Mouse (Mus musculus) lung, embryonic 14.5 days (tissue): ENCODE results near the gene Naa50. TPM values are rescaled to one million over a fixed set of nuclear protein-coding genes. Genes with fewer than 3 reads are reported as not detected.
A peak's percentile ranks its signal among the peaks of the same experiment; 100 is the strongest.

Source experiments
- ATAC-seq: fragments of 200-750 bp; cut with Nextera tagmentation; 2 replicates; pipeline ENCODE4 v1.8.0; 2017; ENCODE audit warnings: mild to moderate bottlenecking, moderate TSS enrichment, moderate library complexity; ENCODE audit not compliant: insufficient read depth
- DNase-seq: peaks from one replicate; pipeline ENCODE4 v3.0.0-alpha.2; 2015
- H3K27ac ChIP-seq: fragments of 300-500 bp; sonication (generic); 2 replicates; pipeline ENCODE4 v1.5.1; 2014; ENCODE audit warnings: low read depth, mild to moderate bottlenecking, moderate library complexity
- H3K27me3 ChIP-seq: fragments of 300-500 bp; sonication (generic); 2 replicates; pipeline ENCODE4 v1.6.1; 2014; ENCODE audit warnings: low read length, control low read depth; ENCODE audit not compliant: insufficient read depth
- H3K36me3 ChIP-seq: fragments of 300-500 bp; sonication (generic); 2 replicates; pipeline ENCODE4 v1.6.1; 2014; ENCODE audit warnings: control low read depth; ENCODE audit not compliant: insufficient read depth
- H3K4me1 ChIP-seq: fragments of 300-500 bp; sonication (generic); 2 replicates; pipeline ENCODE4 v1.6.1; 2014; ENCODE audit warnings: antibody characterized with exemption, control low read depth; ENCODE audit not compliant: insufficient read depth
- H3K4me2 ChIP-seq: fragments of 300-500 bp; sonication (generic); 2 replicates; pipeline ENCODE4 v1.6.1; 2014; ENCODE audit warnings: mild to moderate bottlenecking
- H3K4me3 ChIP-seq: fragments of 300-500 bp; sonication (generic); 2 replicates; pipeline ENCODE4 v1.5.1; 2014; ENCODE audit warnings: low read depth, low read length
- H3K9ac ChIP-seq: fragments of 300-500 bp; sonication (generic); 2 replicates; pipeline ENCODE4 v1.6.1; 2014
- H3K9me3 ChIP-seq: fragments of 300-500 bp; sonication (generic); 2 replicates; pipeline ENCODE4 v1.6.1; 2016; ENCODE audit warnings: low read depth, low read length, control low read depth
- CTCF ChIP-seq: IDR thresholded peaks from 2 replicates; pipeline ENCODE4 v1.5.1; 2016; ENCODE audit warnings: antibody characterized with exemption, low read depth
- WGBS: fragments of 180-500 bp; shearing (Covaris S2); extraction: QIAGEN DNeasy Blood & Tissue Kit; methylation state at CpG from one replicate; pipeline ENCODE4 v1.1.7; 2014; 5-methylcytosine and 5-hydroxymethylcytosine counted together
- polyA plus RNA-seq: library from polyadenylated mRNA; unstranded; fragments of >200 nt; fragmentation: Nextera tagmentation; extraction: Ambion mirVana; gene quantifications from 2 replicates; pipeline ENCODE4 v1.2.1, GENCODE M21; 2014

The Naa50 gene
- 79.0 and 82.6 TPM in 2 replicates for polyA plus RNA-seq

DNA sequence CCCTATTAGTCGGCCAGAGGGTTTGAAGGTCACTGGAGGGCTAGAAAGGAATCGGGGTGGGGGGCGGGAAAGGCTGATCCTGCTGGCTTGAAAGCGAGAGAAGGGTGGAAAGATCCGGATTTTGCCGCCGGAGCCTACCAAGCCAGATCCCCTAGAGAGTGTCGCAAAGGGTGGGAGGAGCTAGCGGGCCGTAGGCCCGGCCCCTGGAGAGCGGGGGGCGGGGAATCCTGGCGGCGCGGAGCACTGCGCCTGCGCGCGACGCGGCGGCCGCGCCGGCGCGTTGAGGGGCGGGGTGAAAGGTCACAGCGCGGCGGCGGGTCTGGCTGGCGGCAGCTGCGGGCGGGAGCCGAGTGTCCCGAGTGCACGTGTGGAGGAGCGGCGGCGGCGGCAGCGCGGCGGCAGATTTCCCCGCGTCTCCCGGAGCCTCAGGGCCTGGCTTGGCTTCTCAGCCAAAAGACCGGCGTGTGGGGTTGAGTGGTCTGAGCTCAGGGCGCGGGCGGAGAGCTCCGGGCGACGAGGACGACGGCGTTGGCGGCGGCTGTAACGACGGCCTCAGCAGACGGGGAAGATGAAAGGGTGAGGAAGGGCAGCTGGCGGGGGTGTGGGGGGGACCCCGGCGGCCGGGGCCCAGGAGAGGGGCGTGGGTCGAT is at the start of gene Naa50, which contains the start of gene Atp6v1a:
Naa50 (plus strand) TSS at position 295 of the 650 bp plus-strand sequence.
Atp6v1a (minus strand) TSS at position 170 of the 650 bp plus-strand sequence.
- Histone ChIP-seq H3K4me2 (peak within 1 kb of the TSS; percentile 85), H3K36me3 (no peaks in the 10 kb centered on the region), H3K9me3 (no peaks in the 10 kb centered on the region), H3K4me1 (peaks cover 11% of the 10 kb centered on the region; the same call in 1 of the 2 replicates), H3K9ac (peak within 1 kb of the TSS; percentile 92), H3K27me3 (no peaks in the 10 kb centered on the region), H3K27ac (peak within 1 kb of the TSS; percentile 99), H3K4me3 (peak within 1 kb of the TSS; percentile 97)
- WGBS: under 1% methylated on average over 71 of the region's 71 CpGs
- peak; percentile 85 for ATAC-seq
- TF ChIP-seq CTCF: no peak
- peak; percentile 97 for DNase-seq

DNA sequence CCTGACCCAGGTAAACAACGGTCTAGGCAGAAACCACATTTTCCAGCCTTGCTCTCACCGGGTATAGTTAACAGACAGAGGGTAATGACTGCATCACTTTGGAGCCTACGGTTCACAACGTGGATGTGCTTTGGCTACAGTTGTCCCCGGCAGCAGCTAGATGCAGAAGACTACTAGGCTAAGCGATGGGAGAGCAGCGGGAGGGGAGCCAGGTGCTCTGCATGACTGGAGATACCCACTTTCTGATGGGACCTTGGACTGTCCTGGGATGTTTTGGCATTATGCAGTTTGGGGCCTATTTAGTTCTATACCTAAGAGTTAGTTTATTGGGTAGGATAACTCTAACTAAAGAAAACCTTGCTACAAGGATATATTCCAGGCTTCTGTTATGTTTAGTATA is 40.3 kb upstream of the Naa50 start:
- Histone ChIP-seq H3K4me3 (no peak overlapping the region), H3K9me3 (no peaks in the 10 kb centered on the region), H3K27me3 (no peaks in the 10 kb centered on the region), H3K4me2 (no peak overlapping the region), H3K9ac (no peak overlapping the region), H3K27ac (no peak overlapping the region), H3K4me1 (no peaks in the 10 kb centered on the region), H3K36me3 (peaks cover 77% of the 10 kb centered on the region)
- 92% methylated on average over 7 of the region's 7 CpGs for WGBS
- no peak for ATAC-seq
- DNase-seq: no peak
- no peak for TF ChIP-seq CTCF

DNA sequence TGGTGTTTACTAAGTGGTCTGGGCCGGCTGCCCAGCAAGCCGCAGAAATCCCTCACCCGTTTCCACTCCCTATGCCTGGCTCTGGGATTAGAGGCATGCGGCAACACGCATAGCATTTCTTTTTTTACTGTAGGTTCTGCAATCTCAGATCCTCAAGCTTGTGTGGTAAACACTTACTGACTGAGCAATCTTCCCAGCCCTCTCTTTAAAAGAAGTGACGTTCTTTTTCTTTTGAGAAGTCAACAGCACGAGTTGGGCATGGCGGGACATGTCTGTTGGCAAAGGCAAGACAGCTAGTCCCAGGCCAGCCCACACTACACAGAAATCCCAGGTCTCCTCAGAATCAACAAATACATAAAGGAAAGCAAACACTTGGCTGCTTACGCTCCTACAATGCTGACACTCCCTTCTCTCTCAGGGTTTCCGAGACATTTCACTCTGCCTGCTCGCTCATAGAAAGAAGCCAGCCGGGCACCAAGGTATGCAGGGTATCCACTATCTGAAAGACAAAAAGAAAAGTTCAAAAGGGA is 38.4 kb upstream of the Naa50 start:
- H3K4me3 ChIP-seq: no peak overlapping the region
- no peak overlapping the region for H3K4me2 ChIP-seq
- no peaks in the 10 kb centered on the region for H3K4me1 ChIP-seq
- DNase-seq (no peak), ATAC-seq (no peak)
- H3K27ac ChIP-seq: no peak overlapping the region
- 85% methylated on average over 12 of the region's 12 CpGs for WGBS
- peaks cover 67% of the 10 kb centered on the region for H3K36me3 ChIP-seq
- no peaks in the 10 kb centered on the region for H3K27me3 ChIP-seq
- TF ChIP-seq CTCF: no peak
- no peaks in the 10 kb centered on the region for H3K9me3 ChIP-seq
- H3K9ac ChIP-seq: no peak overlapping the region

DNA sequence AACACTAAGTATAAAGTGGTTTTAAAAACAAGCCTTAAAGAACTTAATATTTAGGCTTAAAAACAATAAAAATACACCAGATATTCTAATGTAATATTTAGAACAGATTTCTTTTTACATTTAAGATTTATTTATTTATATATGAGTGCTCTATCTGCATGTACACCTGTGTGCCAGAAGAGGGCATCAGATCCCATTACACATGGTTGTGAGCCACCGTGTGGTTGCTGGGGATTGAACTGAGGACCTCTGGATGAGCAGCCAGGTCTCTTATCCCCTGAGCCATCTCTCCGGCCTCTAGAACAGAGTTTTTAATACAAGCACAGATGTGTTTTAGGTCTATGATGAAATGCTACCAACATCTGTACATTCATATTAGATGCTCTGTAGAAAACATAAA is 36.7 kb upstream of the Naa50 start:
- TF ChIP-seq CTCF: peak; percentile 30; the same call in 1 of the 2 replicates
- ATAC-seq: no peak
- Histone ChIP-seq H3K9me3 (no peaks in the 10 kb centered on the region), H3K27ac (no peak overlapping the region), H3K9ac (no peak overlapping the region), H3K4me3 (no peak overlapping the region), H3K4me2 (no peak overlapping the region), H3K4me1 (no peaks in the 10 kb centered on the region), H3K27me3 (no peaks in the 10 kb centered on the region), H3K36me3 (peaks cover 72% of the 10 kb centered on the region)
- no peak for DNase-seq
- 95% methylated on average over 2 of the region's 2 CpGs for WGBS

DNA sequence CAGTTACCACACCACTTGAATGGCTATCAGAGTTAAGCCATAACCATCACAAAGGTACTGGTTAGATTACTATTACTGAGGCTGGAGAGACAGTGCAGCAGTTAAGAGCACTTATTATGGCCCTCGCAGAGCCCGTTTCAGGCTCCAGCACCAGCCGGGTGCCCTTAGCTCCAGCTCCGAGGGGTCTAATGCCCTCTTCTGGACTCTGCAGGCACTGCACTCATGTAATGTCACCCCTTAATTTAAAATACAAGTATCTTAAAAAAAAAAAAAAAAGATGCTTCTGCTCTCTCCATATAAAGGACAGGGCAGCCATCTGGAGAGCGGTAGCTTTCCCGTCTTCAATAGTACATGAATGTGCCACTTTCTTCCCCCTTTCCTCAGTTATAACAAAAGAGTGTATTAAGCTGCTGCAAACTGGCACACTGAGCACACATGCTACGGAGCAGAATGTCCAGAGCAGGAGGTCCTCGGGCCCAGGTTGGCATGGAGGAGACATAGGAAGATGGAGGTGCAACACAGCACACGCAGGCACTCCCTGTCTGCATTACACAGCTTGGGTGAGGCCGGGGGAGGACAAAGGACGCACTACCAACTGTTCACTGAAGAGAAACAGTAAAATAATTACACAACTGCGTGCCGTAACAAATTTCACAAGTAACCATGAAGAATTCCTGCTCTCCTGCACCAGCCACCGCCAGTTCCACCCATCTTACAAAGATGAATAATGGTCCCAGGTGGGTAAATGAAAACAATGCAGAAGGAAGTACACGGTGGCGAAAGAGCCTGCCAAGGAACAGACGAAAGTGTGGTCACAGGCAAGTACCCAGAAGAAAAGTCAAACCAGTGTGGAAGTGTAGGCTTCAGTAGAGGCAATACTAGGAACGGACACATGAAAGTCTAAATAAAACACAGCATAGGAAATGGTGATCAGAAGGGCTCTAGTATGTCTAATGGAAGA is 35.5 kb upstream of the Naa50 start:
- Histone ChIP-seq H3K36me3 (peaks cover 70% of the 10 kb centered on the region), H3K4me2 (no peak overlapping the region), H3K4me3 (no peak overlapping the region), H3K27me3 (no peaks in the 10 kb centered on the region), H3K27ac (no peak overlapping the region), H3K9me3 (no peaks in the 10 kb centered on the region), H3K9ac (no peak overlapping the region), H3K4me1 (no peaks in the 10 kb centered on the region)
- WGBS: 88% methylated on average over 18 of the region's 18 CpGs
- 0 out of 2 replicates have a peak, but pooled peaks have one; percentile 16 for TF ChIP-seq CTCF
- DNase-seq: no peak
- no peak for ATAC-seq

DNA sequence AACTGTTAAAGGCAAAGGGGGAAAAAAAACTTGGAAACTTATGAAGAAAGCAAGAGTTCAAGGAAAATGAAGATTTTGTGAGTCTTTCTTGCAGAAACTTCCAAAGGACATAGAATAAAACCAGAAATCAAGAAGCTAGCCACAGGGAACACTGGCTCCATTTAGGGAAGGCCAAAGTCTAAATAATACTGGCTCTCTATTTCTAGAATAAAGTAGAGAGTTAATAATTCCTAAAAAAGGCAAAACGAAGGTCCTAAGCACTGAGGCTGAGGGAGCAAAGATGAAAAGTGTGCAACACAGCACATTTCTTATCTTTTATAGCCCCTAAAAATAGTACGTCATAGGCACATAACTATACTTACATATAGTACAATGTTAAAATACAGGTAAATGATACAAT is 34.4 kb upstream of the Naa50 start:
- H3K9me3 ChIP-seq: no peaks in the 10 kb centered on the region
- H3K4me1 ChIP-seq: no peaks in the 10 kb centered on the region
- WGBS: 92% methylated on average over 2 of the region's 2 CpGs
- ATAC-seq: no peak
- no peak overlapping the region for H3K27ac ChIP-seq
- no peaks in the 10 kb centered on the region for H3K27me3 ChIP-seq
- TF ChIP-seq CTCF: no peak
- no peak for DNase-seq
- H3K4me3 ChIP-seq: no peak overlapping the region
- no peak overlapping the region for H3K4me2 ChIP-seq
- peaks cover 71% of the 10 kb centered on the region for H3K36me3 ChIP-seq
- no peak overlapping the region for H3K9ac ChIP-seq

DNA sequence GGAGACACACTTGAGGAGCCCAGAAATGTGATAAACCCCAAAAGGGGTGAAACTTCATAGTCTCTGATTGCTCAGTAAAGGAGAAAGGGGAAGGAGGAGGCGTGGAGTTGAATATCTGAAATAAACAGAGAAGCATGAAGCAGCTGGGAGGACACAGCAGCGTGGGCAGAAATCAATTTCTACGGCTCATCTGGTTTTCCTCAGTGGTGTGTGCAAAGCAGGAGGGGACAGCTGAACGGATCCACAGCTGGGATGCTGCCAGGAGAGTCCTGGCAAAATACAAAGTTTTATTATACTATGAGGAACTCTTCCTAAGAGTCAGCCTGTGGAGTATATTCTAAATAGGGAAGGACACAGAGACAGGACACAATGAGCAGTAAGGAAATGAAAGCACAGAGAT is 30.6 kb upstream of the Naa50 start:
- Histone ChIP-seq H3K36me3 (peaks cover 59% of the 10 kb centered on the region), H3K9me3 (no peaks in the 10 kb centered on the region), H3K4me3 (no peak overlapping the region), H3K4me1 (no peaks in the 10 kb centered on the region), H3K27me3 (no peaks in the 10 kb centered on the region), H3K27ac (no peak overlapping the region), H3K9ac (no peak overlapping the region), H3K4me2 (no peak overlapping the region)
- 48% methylated on average over 4 of the region's 4 CpGs for WGBS
- DNase-seq (peak; percentile 47), ATAC-seq (no peak)
- TF ChIP-seq CTCF: no peak
